Mouse (Mus musculus): ENCODE data around the gene Pck2.

DNA sequence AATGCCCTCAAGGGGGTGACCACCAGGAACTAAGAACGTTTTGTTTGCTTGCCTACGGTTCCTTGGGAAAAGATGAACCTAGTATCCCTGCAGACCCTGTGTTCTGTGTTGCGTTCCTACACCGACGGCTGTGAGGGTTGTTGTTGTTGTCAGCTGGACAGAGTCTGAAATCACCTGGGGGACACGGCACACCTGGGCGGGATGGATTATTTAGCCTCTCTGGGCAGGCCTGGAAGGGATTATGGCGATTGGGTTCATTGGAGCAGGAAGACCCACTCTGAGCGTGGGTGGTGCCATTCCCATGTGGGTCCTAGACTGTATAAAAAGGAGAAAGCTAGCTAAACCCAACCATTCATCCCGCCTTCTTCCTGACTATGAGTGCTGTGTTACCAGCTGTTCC, 21.8 kb downstream of the Pck2 start:
- TF ChIP-seq POLR2A (IDR thresholded peaks at IDR 0.05; ENCODE audit: borderline replicate concordance, low read depth, low read length) = no peak
- TF ChIP-seq CTCF (IDR thresholded peaks at IDR 0.05; ENCODE audit: low read depth, low read length) = no peak

Data from bone marrow macrophage, adult 2 months (primary cell).